Mouse (Mus musculus) granulocyte monocyte progenitor cell, adult 5-6 weeks (primary cell): ENCODE measurements around the gene Rpl23. TPM values are rescaled to one million over a fixed set of nuclear protein-coding genes. Genes with fewer than 3 reads are reported as not detected.
"Not testable (repeated sequence)": the region's sequence is repeated elsewhere in the genome, so short reads cannot be mapped to it uniquely, and the experiment has no call there.

Source experiments
- ATAC-seq: replicated peaks from 2 replicates; pipeline ENCODE4 v1.8.0; 2016; ENCODE audit warnings: mild to moderate bottlenecking, moderate TSS enrichment, inconsistent platforms; ENCODE audit not compliant: poor library complexity, severe bottlenecking
- total RNA-seq, 2 experiments: library from RNA; stranded (forward) in 1 of 2; stranded (reverse) in 1 of 2; fragments of 200-712, 200-1000 nt in 1 of 2; fragments of >200 nt in 1 of 2; fragmentation: Nextera tagmentation in 1 of 2; gene quantifications; 2 replicates each; pipeline ENCODE4 v1.2.3; 2014 to 2017

Rpl23 gene
- total RNA-seq, 2 experiments from 2014 or later = 2,335 to 3,329 TPM

- ATAC-seq = no peak
Observed at GRCm38 (mm10) chr11:97800691-97801408, 18.6 kb upstream of the Rpl23 start.

GRCm38 (mm10) chr11:97799994-97800690, 17.9 kb upstream of the Rpl23 start:
- peak; percentile 66 for ATAC-seq

DNA sequence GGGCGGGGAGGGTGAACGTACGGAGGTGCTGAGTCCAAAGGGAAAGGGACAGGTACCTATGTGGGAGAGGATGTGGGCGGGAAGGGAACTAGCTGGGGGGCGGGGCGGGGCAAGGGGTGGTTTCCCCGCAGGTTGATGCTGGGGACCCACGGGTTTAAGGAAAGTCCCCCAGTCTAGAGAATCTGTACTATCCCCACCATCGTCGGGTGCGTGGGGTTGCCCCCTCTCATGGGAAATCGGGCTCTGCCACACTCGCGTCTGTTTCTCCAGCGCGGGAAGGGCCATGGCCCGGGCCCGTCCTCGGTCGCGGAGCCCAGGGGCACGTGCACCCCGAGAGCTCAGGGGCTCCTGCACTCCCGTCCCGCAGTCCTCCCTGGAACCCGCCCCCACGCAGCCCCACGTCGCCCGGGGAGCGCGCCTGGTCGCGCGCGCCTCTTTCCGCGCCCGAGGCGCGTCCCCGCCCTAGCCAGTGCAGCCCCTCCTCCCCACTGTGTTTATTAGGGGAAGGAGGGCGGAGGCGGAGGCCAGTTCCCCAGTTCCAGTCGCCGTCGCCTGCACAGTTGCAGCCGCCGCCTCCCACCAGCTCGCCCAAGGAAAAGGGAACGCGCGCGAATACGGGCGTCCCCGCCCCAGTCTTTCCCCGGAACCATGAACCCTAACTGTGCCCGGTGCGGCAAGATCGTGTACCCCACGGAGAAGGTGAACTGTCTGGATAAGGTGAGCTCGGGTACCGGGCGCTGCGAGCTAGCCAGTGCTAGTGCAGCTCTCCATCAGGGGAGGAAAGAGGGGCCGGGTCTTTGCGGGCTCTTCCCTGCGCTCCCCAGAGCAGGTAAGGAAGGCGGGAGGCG, 17.1 kb upstream of the Rpl23 start:
- ATAC-seq = peak; percentile 72

GRCm38 (mm10) chr11:97798782-97799145, 16.5 kb upstream of the Rpl23 start, which contains the start of gene Lasp1:
Gene Lasp1 (plus strand): TSS chr11:97799000.
- ATAC-seq = 0 out of 2 replicates have a peak, but pooled peaks have one; percentile 12

- no peak for ATAC-seq
Observed at GRCm38 (mm10) chr11:97798083-97798435, 15.8 kb upstream of the Rpl23 start.

GRCm38 (mm10) chr11:97797369-97798082, 15.3 kb upstream of the Rpl23 start:
- no peak for ATAC-seq

GRCm38 (mm10) chr11:97796910-97797309, 14.7 kb upstream of the Rpl23 start:
- no peak for ATAC-seq

GRCm38 (mm10) chr11:97793165-97793564, 10.9 kb upstream of the Rpl23 start:
- ATAC-seq = peak; percentile 42; the same call in 1 of the 2 replicates

DNA sequence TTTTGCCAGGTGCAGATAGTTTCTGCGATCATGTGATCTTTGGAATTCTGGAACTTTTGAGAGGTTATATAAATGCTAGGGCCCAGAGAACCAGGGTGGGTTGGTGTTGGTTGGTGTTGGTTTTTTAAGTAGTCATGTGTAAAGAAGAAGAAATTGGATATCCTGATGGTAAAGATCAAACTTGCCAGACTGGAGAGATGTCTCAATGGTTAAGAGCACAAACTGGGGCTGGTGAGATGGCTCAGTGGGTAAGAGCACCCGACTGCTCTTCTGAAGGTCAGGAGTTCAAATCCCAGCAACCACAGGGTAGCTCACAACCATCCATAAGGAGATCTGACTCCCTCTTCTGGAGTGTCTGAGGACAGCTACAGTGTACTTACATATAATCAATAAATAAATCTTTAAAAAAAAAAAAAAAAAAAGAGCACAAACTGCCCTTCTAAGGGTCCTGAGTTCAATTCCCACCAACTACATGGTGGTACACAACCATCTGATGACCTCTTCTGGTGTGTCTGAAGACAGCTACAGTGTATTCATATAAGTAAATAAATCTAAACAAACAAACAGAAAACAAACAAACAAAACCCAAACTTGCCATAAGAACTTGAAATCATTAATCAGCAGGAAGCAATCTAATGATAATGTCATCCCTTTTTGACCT, 8.7 kb upstream of the Rpl23 start:
- not testable (repeated sequence) for ATAC-seq

GRCm38 (mm10) chr11:97789727-97790126, 7.5 kb upstream of the Rpl23 start:
- no peak for ATAC-seq

DNA sequence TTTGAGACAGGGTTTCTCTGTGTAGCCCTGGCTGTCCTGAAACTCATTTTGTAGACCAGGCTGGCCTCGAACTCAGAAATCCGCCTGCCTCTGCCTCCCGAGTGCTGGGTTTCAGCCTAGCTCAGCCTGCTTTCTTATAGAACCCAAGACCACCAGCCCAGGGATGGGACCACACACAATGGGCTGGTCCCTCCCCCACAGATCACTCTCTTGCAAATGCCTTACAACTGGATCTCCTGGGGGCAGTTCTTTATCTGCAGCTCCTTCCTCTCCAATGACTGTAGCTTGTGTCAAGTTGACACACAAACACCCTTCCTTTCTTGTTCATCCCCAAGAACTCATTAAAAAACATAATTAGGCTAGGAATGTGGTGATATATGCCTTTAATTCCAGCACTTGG, 5.7 kb upstream of the Rpl23 start:
- no peak for ATAC-seq

GRCm38 (mm10) chr11:97782564-97782895, 293 bp upstream of the Rpl23 start:
- peak; percentile 30 for ATAC-seq

GRCm38 (mm10) chr11:97781478-97781831, 782 bp downstream of the Rpl23 start:
- ATAC-seq = no peak

GRCm38 (mm10) chr11:97779968-97780701, 2.1 kb downstream of the Rpl23 start:
- no peak for ATAC-seq

DNA sequence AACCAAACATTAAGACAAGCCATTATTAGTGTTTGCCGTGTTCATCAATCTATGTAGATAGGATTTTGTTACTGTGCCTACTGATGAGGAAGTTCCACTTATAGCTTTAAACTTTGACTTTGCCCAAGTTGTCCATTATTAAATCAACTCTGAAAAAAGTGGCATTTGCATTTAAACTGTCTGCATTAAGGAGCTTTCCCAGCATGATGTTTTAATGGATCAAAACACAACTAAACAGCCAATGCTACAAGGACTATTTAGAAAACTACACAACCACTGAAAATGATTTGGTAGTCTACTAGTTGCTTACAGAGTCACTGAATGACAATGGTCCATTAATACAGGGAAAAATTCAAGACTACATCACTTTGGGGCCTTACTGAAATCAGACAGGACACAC, 3.3 kb downstream of the Rpl23 start:
- no peak for ATAC-seq

- ATAC-seq = no peak
Observed at GRCm38 (mm10) chr11:97777129-97777529, 5.1 kb downstream of the Rpl23 start.

DNA sequence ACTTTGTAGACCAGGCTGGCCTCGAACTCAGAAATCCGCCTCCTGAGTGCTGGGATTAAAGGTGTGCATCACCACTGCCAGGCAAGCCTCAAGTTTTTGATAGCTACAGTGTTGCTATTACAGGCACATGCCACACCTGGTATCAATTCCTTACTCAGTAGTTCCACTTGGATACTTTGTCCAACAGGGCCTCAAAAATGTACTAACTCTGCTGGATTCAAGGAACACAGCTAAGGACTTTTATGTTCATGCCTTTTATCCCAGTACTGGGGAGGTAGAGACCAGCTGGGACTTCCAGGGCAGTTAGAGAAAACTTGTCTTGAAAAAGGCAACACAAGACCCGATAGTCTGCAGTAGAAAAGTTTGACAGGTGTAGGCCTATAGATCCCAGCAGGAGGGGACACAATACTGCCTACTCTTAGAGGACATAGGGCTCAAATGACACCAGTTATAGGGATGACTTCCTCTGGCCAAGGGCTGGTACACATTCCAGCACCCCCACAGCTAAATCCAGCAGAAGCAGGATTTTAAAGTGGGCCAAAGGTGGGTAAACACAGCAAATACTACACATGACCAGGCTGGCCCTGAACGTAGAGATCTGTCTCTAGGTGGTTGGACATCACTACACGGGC, 5.6 kb downstream of the Rpl23 start:
- ATAC-seq = no peak

DNA sequence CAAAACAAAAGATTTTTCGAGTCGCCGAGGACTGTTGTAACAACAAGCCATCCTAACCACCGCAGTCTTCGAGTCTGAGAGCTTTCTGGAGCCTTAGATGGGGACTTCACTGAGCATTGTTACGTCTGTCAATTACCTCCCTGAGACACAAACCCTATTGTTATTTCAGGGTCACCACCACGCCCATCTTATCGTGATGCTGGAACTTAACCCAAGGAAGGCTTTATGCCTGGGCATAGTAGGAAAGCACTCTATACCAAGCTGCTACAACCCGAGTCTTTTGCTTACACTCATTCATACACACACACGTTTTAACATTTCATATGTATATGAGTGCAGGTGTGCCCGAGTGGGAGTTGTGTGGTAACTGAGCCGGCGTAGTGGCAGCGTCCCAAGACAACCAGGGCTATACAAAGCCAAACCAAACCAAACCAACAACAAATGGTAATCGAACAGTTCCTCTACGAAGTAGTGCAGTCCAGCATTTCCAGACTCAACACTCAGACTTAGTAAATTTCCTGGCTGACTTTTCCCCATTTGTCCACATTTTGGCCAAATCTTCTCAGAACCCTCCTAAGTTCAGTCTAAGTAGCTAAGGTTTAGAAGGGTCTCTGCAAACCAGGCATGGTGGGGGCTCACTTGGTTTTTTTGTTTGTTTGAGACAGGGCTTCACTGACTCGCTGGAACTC, 6.3 kb downstream of the Rpl23 start, which contains the start of gene 1700001P01Rik:
1700001P01Rik (minus strand) TSS at position 111 of the 689 bp plus-strand sequence.
- no peak for ATAC-seq
